Mouse (Mus musculus): ENCODE measurements around the gene Nynrin.

Gene Nynrin

GRCm38 (mm10) chr14:55877469-55878315 is 23.9 kb downstream of the Nynrin start:
- in situ Hi-C loops (cut with MboI, MseI): no loop called here

GRCm38 (mm10) chr14:55878316-55878940 is 24.6 kb downstream of the Nynrin start:
- in situ Hi-C loops (cut with MboI, MseI): no loop called here

- in situ Hi-C loops (cut with MboI, MseI): no loop called here
Measured at GRCm38 (mm10) chr14:55879623-55880022, 25.8 kb downstream of the Nynrin start.

- in situ Hi-C loops (cut with MboI, MseI): no loop called here
Measured at GRCm38 (mm10) chr14:55880982-55881381, 27.2 kb downstream of the Nynrin start.

- in situ Hi-C loops (cut with MboI, MseI): no loop called here
Measured at GRCm38 (mm10) chr14:55882171-55882641, 28.4 kb downstream of the Nynrin start.

- in situ Hi-C loops (cut with MboI, MseI): no loop called here
Measured at GRCm38 (mm10) chr14:55883149-55883661, 29.4 kb downstream of the Nynrin start.

- in situ Hi-C loops (cut with MboI, MseI): no loop called here
Measured at GRCm38 (mm10) chr14:55883663-55884062, 29.9 kb downstream of the Nynrin start.

- in situ Hi-C loops (cut with MboI, MseI): no loop called here
Measured at GRCm38 (mm10) chr14:55884166-55884565, 30.4 kb downstream of the Nynrin start, which contains the start of gene Cbln3. Gene Cbln3 (minus strand): TSS chr14:55884392.

GRCm38 (mm10) chr14:55884713-55885113 is 30.9 kb downstream of the Nynrin start, which contains the start of gene Khnyn:
Gene Khnyn (plus strand): TSS chr14:55884947.
- in situ Hi-C loops (cut with MboI, MseI): no loop called here

- in situ Hi-C loops (cut with MboI, MseI): no loop called here
Measured at GRCm38 (mm10) chr14:55885114-55885790, 31.4 kb downstream of the Nynrin start.

GRCm38 (mm10) chr14:55885791-55886271 is 32.0 kb downstream of the Nynrin start:
- in situ Hi-C loops (cut with MboI, MseI): no loop called here

- in situ Hi-C loops (cut with MboI, MseI): no loop called here
Measured at GRCm38 (mm10) chr14:55886571-55887382, 33.0 kb downstream of the Nynrin start.

- in situ Hi-C loops (cut with MboI, MseI): no loop called here
Measured at GRCm38 (mm10) chr14:55897671-55898070, 43.9 kb downstream of the Nynrin start.

GRCm38 (mm10) chr14:55898947-55899346 is 45.1 kb downstream of the Nynrin start:
- in situ Hi-C loops (cut with MboI, MseI): no loop called here

GRCm38 (mm10) chr14:55899701-55900413 is 46.0 kb downstream of the Nynrin start, which contains the start of gene Sdr39u1:
Gene Sdr39u1 (minus strand): TSS chr14:55900293.
- in situ Hi-C loops (cut with MboI, MseI): no loop called here

- in situ Hi-C loops (cut with MboI, MseI): no loop called here
Measured at GRCm38 (mm10) chr14:55900414-55900755, 46.6 kb downstream of the Nynrin start.

GRCm38 (mm10) chr14:55905518-55905917 is 51.7 kb downstream of the Nynrin start:
- in situ Hi-C loops (cut with MboI, MseI): no loop called here

- in situ Hi-C loops (cut with MboI, MseI): no loop called here
Measured at GRCm38 (mm10) chr14:55913406-55913805, 59.6 kb downstream of the Nynrin start.

- in situ Hi-C loops (cut with MboI, MseI): loop anchor here (5.0 kb wide), 1 partner anchor 46 kb away; no protein-coding TSS in a partner anchor
Measured at GRCm38 (mm10) chr14:55918240-55919082, 64.7 kb downstream of the Nynrin start.

All from T-helper 2 cell (primary cell).